Mouse (Mus musculus): Measurements from ENCODE around the gene Galntl6. TPM values are rescaled to one million over a fixed set of nuclear protein-coding genes. Genes with fewer than 3 reads are reported as not detected.

Galntl6 gene
- total and polyA plus RNA-seq, 3 experiments, result not detected

DNA sequence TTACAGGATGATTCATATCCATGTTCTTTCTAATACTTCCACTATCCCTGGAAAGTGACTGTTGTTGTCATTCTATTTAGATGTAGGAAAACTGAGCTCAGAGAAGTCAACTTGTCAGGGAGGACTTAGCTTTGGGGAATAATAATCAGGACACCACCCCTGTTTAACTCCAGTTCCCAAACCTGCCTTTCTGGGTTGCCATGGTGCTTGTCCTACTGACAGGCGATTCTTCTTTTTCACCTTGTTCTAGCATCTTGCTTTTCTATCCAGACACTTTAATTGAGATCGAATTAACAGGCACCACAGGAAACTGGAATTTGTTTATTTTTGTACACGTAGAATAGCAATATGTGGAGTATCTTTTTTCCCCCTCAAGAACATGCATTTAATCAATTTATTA lies 953.3 kb downstream of the Galntl6 start:
- Histone ChIP-seq H3K4me3 (replicated peaks in 1 of 3; ENCODE audit: low read depth in 2 of 3, low read length in 2 of 3, poor library complexity in 1 of 3) (no peak overlapping the region), H3K4me2 (ENCODE audit: insufficient read depth, low read depth, poor library complexity, severe bottlenecking) (no peak overlapping the region), H3K4me1 (ENCODE audit: control insufficient read depth in 1 of 2, insufficient read depth in 2 of 2) (no peaks in the 10 kb centered on the region), H3K79me2 (replicated peaks; ENCODE audit: control insufficient read depth, extremely low read depth, insufficient read depth, poor library complexity, severe bottlenecking) (no peaks in the 10 kb centered on the region), H3K9ac (ENCODE audit: insufficient read depth, low read depth) (no peak overlapping the region), H3K36me3 (replicated peaks in 1 of 2; ENCODE audit: control insufficient read depth in 1 of 2, insufficient read depth in 1 of 2, low read length in 1 of 2) (no peaks in the 10 kb centered on the region), H3K9me3 (replicated peaks; ENCODE audit: low read length) (no peaks in the 10 kb centered on the region), H3K27ac (ENCODE audit: insufficient read depth, low read depth) (no peak overlapping the region), H3K27me3 (replicated peaks) (no peaks in the 10 kb centered on the region)
- in situ Hi-C loops (cut with MboI; ENCODE audit: low pct_ligation_motif_present, low pct_unique_long_range_greater_than_20kb, low sequenced_read_pairs), result no loop called here
- dilution Hi-C loops (cut with MboI; ENCODE audit: extremely low pct_ligation_motif_present, extremely low pct_unique_long_range_greater_than_20kb, low sequenced_read_pairs), result no loop called here
- no peak for DNase-seq (ENCODE audit: extremely low read depth)
- TF ChIP-seq MAX (IDR thresholded peaks at IDR 0.05; ENCODE audit: low read length) (no peak), CHD2 (IDR thresholded peaks at IDR 0.05; ENCODE audit: low read length) (no peak), IRF4 (IDR thresholded peaks at IDR 0.05; ENCODE audit: low read depth, low read length) (no peak), NELFE (IDR thresholded peaks at IDR 0.05; ENCODE audit: low read depth, low read length) (no peak), BHLHE40 (IDR thresholded peaks at IDR 0.05; ENCODE audit: low read depth, low read length) (no peak), PAX5 (IDR thresholded peaks at IDR 0.05; ENCODE audit: low read length) (no peak), TBP (conservative IDR thresholded peaks at IDR 0.05; ENCODE audit: low read depth, low read length) (no peak), RAD21 (IDR thresholded peaks at IDR 0.05; ENCODE audit: low read depth, low read length) (no peak), MYC (IDR thresholded peaks at IDR 0.05; ENCODE audit: low read depth, low read length) (no peak), ZC3H11A (IDR thresholded peaks at IDR 0.05; ENCODE audit: low read depth, low read length) (no peak), MAFK (IDR thresholded peaks at IDR 0.05; ENCODE audit: insufficient replicate concordance, low read length) (no peak), JUND (conservative IDR thresholded peaks at IDR 0.05; ENCODE audit: low read depth, low read length) (no peak), ZNF384 (IDR thresholded peaks at IDR 0.05; ENCODE audit: low read depth, low read length) (no peak), ZKSCAN1 (IDR thresholded peaks at IDR 0.05; ENCODE audit: borderline replicate concordance, low read depth, low read length) (no peak), MXI1 (IDR thresholded peaks at IDR 0.05; ENCODE audit: low read depth, low read length) (no peak), POLR2A (IDR thresholded peaks at IDR 0.05; ENCODE audit: low read depth, low read length) (no peak), CTCF (conservative IDR thresholded peaks at IDR 0.05 in 1 of 2, IDR thresholded peaks at IDR 0.05 in 1 of 2; ENCODE audit: low read depth in 2 of 2, low read length in 2 of 2) (no peak), HCFC1 (IDR thresholded peaks at IDR 0.05; ENCODE audit: low read depth, low read length) (no peak), ELF1 (IDR thresholded peaks at IDR 0.05; ENCODE audit: low read depth, low read length) (no peak), POLR2AphosphoS2 (IDR thresholded peaks at IDR 0.05; ENCODE audit: low read depth, low read length) (no peak)

DNA sequence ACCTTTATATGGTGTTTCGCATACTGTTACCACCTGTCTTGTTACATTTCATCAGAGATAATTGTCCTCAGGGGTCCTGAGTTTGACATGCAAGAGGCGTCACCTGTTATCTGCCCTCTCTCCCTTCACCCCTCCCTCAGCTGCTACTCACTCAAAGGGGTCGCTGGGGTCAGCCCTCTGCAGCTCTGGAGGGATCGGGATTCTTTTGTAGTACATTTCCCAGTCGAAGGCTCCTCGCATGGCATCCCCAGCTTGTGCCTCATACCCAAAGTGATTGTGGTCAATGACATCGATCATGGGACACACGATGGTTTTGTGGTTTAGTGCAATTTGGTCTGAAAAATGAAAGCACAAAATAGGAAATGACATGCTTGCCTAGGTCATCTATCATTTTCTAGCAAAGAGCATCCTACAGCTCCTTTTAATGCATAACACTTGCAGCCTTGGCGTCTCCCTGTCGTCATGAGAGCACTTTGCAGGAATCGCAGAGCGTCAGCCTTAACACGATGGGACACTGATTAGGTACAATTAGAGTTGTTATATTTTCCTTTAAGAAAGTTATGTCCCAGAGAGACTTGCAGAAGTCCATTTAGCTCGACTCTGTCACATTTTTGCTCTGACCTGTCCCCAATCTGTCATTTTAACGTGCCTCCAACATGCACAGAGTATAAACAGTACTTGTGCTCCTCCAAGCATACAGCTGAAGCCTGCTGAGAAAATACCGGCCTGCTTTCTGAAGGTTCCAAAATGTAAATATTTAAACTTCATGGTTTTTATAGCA lies 954.1 kb downstream of the Galntl6 start:
- no peak overlapping the region for H3K4me2 ChIP-seq (ENCODE audit: insufficient read depth, low read depth, poor library complexity, severe bottlenecking)
- no peaks in the 10 kb centered on the region for H3K27me3 ChIP-seq (replicated peaks)
- DNase-seq (ENCODE audit: extremely low read depth), result no peak
- TF ChIP-seq MAX (IDR thresholded peaks at IDR 0.05; ENCODE audit: low read length), result no peak
- TF ChIP-seq PAX5 (IDR thresholded peaks at IDR 0.05; ENCODE audit: low read length), result no peak
- in situ Hi-C loops (cut with MboI; ENCODE audit: low pct_ligation_motif_present, low pct_unique_long_range_greater_than_20kb, low sequenced_read_pairs), result no loop called here
- dilution Hi-C loops (cut with MboI; ENCODE audit: extremely low pct_ligation_motif_present, extremely low pct_unique_long_range_greater_than_20kb, low sequenced_read_pairs), result no loop called here
- H3K4me1 ChIP-seq (ENCODE audit: control insufficient read depth in 1 of 2, insufficient read depth in 2 of 2), result no peaks in the 10 kb centered on the region
- no peak overlapping the region for H3K4me3 ChIP-seq (replicated peaks in 1 of 3; ENCODE audit: low read depth in 2 of 3, low read length in 2 of 3, poor library complexity in 1 of 3)
- no peak overlapping the region for H3K27ac ChIP-seq (ENCODE audit: insufficient read depth, low read depth)
- H3K79me2 ChIP-seq (replicated peaks; ENCODE audit: control insufficient read depth, extremely low read depth, insufficient read depth, poor library complexity, severe bottlenecking), result no peaks in the 10 kb centered on the region
- no peaks in the 10 kb centered on the region for H3K36me3 ChIP-seq (replicated peaks in 1 of 2; ENCODE audit: control insufficient read depth in 1 of 2, insufficient read depth in 1 of 2, low read length in 1 of 2)
- no peaks in the 10 kb centered on the region for H3K9me3 ChIP-seq (replicated peaks; ENCODE audit: low read length)
- no peak overlapping the region for H3K9ac ChIP-seq (ENCODE audit: insufficient read depth, low read depth)

All from CH12.LX (cell line).